Mouse (Mus musculus): Measurements from ENCODE around the gene Pecam1. TPM values are rescaled to one million over a fixed set of nuclear protein-coding genes. Genes with fewer than 3 reads are reported as not detected.
"Not testable (repeated sequence)": the region's sequence is repeated elsewhere in the genome, so short reads cannot be mapped to it uniquely, and the experiment has no call there.

Gene Pecam1
- polyA plus RNA-seq, 1 experiment from 2014 or later, result 172 TPM

DNA sequence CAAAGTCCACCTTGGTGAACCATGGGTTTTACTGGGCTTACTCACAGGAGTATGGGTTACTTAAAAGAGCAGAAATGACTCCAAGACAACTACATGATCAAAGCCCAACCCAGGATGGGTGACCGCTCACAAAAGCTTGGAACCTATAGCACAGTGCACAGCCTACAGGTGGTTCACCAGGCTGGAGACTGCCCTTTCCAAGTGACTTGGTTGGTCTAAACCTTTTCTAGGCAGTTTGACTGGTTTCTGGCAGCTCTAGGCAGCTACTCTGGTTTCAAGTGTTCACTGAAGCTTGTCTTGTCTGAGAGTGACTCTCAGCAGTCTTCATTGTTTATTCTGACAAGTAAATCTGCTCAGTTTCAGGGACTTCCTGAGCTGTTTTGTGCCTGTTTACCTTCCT is 20.8 kb downstream of the Pecam1 start:
- H3K9ac ChIP-seq (replicated peaks; ENCODE audit: low read depth), result no peak overlapping the region
- WGBS, result 89% methylated on average over 1 of the region's 1 CpGs
- H3K27ac ChIP-seq (ENCODE audit: low read length), result no peak overlapping the region; the same call in 1 of the 2 replicates
- no peaks in the 10 kb centered on the region for H3K27me3 ChIP-seq (replicated peaks; ENCODE audit: insufficient read depth, low read length)
- H3K4me2 ChIP-seq (replicated peaks; ENCODE audit: low read depth, low read length), result no peak overlapping the region
- H3K9me3 ChIP-seq (ENCODE audit: low read length), result no peaks in the 10 kb centered on the region
- H3K36me3 ChIP-seq (ENCODE audit: insufficient read depth, low read length), result no peaks in the 10 kb centered on the region
- DNase-seq (ENCODE audit: low spot score) (no peak), ATAC-seq (no peak)
- no peaks in the 10 kb centered on the region for H3K4me1 ChIP-seq (ENCODE audit: insufficient read depth, low read depth, low read length)
- no peak overlapping the region for H3K4me3 ChIP-seq (ENCODE audit: low read depth, low read length)
- TF ChIP-seq EP300 (IDR thresholded peaks at IDR 0.05) (no peak), CTCF (IDR thresholded peaks at IDR 0.05) (no peak)

DNA sequence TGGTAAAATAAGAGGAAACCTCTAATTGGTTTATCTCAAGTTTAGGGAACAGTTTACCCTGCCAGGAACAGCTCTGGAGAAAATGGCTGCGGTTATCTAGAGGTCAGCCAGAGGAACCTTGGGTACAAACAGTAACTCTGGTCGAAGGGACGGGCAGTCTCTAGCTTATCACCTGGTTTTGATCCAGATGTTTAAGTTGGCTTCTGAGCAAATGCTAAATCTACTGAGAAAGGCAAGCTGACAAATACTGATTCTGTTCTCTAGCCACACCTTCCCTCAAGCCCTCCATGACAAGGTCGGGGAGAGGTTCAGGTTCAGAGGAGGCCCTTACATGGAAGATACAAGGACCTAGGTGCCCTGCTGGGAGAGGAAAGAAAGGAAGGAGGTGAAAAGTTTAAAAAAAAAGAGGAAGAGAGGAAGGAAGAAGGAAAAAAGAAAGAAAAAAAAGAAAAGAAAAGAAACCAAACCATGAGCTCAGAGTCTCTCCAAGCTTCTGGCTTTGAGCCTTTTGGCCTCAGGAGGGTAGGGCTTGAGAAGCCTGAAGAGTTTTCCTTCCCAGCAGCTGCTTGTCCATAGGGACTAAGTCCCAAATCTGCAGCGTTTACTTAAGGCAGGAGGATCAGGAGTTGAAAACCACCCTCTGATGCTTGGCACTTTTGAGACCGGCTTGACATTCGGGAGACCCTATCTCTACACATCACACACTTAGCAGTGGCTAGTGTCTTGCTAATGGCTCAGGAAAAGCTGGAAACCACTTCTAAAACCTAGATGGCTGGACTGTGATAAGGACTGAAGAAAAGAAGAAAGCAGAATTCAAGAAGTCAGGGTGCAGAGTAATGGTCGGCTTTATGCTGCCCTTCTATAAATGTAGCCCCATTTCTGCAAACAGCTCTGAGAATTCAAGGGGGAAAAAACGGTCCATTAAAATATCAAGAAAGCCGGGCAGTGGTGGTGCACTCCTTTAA is 21.7 kb downstream of the Pecam1 start:
- Histone ChIP-seq H3K4me3 (ENCODE audit: low read depth, low read length) (no peak overlapping the region), H3K9me3 (ENCODE audit: low read length) (no peaks in the 10 kb centered on the region), H3K9ac (replicated peaks; ENCODE audit: low read depth) (no peak overlapping the region), H3K36me3 (ENCODE audit: insufficient read depth, low read length) (no peaks in the 10 kb centered on the region), H3K4me1 (ENCODE audit: insufficient read depth, low read depth, low read length) (no peaks in the 10 kb centered on the region), H3K4me2 (replicated peaks; ENCODE audit: low read depth, low read length) (no peak overlapping the region), H3K27ac (ENCODE audit: low read length) (no peak overlapping the region), H3K27me3 (replicated peaks; ENCODE audit: insufficient read depth, low read length) (no peaks in the 10 kb centered on the region)
- TF ChIP-seq CTCF (IDR thresholded peaks at IDR 0.05) (no peak), EP300 (IDR thresholded peaks at IDR 0.05) (no peak)
- 61% methylated on average over 10 of the region's 10 CpGs for WGBS
- ATAC-seq (no peak), DNase-seq (ENCODE audit: low spot score) (no peak)

DNA sequence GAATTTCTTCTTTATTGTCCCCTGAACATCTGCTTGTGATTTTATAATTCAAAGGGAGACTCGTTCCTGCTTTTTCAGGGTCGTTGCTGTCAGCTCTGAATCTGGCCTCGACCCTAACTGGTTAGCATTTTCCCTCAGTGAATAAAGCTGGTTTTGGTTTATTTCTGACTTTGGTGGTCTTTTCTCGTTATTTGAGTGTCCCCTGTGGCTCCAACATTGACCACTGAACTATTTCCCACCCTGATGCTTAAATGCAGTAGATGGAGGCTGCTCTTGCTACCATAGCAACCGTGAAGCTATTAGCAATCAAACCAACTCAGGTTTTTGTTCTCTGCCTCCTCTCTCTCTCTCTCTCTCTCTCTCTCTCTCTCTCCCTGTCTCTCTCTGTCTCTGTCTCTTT is 22.5 kb downstream of the Pecam1 start:
- Histone ChIP-seq H3K4me1 (ENCODE audit: insufficient read depth, low read depth, low read length) (no peaks in the 10 kb centered on the region; the same call in 1 of the 2 replicates), H3K27ac (ENCODE audit: low read length) (no peak overlapping the region), H3K9me3 (ENCODE audit: low read length) (no peaks in the 10 kb centered on the region), H3K36me3 (ENCODE audit: insufficient read depth, low read length) (no peaks in the 10 kb centered on the region), H3K9ac (replicated peaks; ENCODE audit: low read depth) (no peak overlapping the region), H3K4me3 (ENCODE audit: low read depth, low read length) (no peak overlapping the region), H3K27me3 (replicated peaks; ENCODE audit: insufficient read depth, low read length) (no peaks in the 10 kb centered on the region), H3K4me2 (replicated peaks; ENCODE audit: low read depth, low read length) (no peak overlapping the region)
- no peak for ATAC-seq
- no peak for DNase-seq (ENCODE audit: low spot score)
- WGBS, result 71% methylated on average over 5 of the region's 5 CpGs
- no peak for TF ChIP-seq CTCF (IDR thresholded peaks at IDR 0.05)
- no peak for TF ChIP-seq EP300 (IDR thresholded peaks at IDR 0.05)

DNA sequence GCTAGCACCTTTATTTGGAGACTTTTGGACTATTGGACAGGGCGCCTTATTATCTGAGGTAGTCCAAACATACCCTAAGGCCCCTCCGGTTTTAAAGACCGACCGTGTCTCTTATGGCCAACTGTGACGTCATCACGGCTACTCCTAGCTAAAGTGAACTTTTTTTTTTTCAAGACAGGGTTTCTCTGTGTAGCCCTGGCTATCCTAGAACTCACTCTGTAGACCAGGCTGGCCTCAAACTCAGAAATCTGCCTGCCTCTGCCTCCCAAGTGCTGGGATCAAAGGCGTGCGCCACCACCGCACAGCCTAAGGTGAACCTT is 25.6 kb downstream of the Pecam1 start:
- not testable (repeated sequence) for H3K9ac ChIP-seq (replicated peaks; ENCODE audit: low read depth); H3K27ac ChIP-seq (ENCODE audit: low read length); H3K36me3 ChIP-seq (ENCODE audit: insufficient read depth, low read length); DNase-seq (ENCODE audit: low spot score); H3K4me3 ChIP-seq (ENCODE audit: low read depth, low read length); H3K27me3 ChIP-seq (replicated peaks; ENCODE audit: insufficient read depth, low read length); H3K4me2 ChIP-seq (replicated peaks; ENCODE audit: low read depth, low read length); H3K4me1 ChIP-seq (ENCODE audit: insufficient read depth, low read depth, low read length); ATAC-seq; H3K9me3 ChIP-seq (ENCODE audit: low read length)
- WGBS, result 89% methylated on average over 9 of the region's 9 CpGs

DNA sequence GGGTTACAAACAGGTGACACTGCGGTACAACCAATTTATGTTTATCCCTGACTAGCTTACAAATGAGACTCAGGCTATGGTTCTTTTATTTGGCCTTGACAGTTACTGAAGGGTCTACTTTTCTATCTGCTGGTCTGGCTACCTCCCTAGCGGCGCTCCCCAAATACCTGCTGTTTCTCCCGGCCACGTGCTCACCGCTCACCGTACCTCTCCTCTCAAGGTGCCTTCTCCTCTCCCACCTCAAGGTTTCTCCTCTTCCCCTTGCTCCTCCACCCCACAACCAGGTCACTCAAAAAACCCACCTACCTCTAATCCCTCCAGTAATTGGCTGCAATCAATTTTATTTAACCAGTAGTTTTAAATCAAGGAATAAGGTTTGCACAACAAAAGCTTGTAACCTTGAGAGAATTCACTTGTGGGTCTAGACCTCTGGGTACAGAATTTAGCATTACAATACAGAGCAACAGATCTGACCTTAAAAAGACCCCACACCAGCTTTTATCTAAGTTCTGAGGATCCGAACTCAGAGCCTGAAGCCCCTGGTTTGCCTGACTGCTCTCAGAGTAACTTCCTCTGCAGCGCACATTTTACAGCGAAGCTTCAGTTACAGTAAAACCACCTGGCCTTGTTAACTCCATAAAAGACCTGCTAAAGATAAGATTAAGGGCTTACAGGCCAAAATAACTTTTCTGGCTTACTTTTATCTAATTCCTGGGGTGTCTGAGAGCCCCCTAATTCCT is 26.1 kb downstream of the Pecam1 start:
- Histone ChIP-seq H3K4me3 (ENCODE audit: low read depth, low read length) (no peak overlapping the region), H3K9ac (replicated peaks; ENCODE audit: low read depth) (no peak overlapping the region), H3K4me2 (replicated peaks; ENCODE audit: low read depth, low read length) (no peak overlapping the region), H3K27ac (ENCODE audit: low read length) (no peak overlapping the region), H3K27me3 (replicated peaks; ENCODE audit: insufficient read depth, low read length) (no peaks in the 10 kb centered on the region), H3K4me1 (ENCODE audit: insufficient read depth, low read depth, low read length) (no peaks in the 10 kb centered on the region; the same call in 1 of the 2 replicates), H3K36me3 (ENCODE audit: insufficient read depth, low read length) (no peaks in the 10 kb centered on the region), H3K9me3 (ENCODE audit: low read length) (no peaks in the 10 kb centered on the region)
- no peak for TF ChIP-seq CTCF (IDR thresholded peaks at IDR 0.05)
- TF ChIP-seq EP300 (IDR thresholded peaks at IDR 0.05), result no peak
- DNase-seq (ENCODE audit: low spot score) (no peak), ATAC-seq (no peak)
- 90% methylated on average over 10 of the region's 10 CpGs for WGBS

DNA sequence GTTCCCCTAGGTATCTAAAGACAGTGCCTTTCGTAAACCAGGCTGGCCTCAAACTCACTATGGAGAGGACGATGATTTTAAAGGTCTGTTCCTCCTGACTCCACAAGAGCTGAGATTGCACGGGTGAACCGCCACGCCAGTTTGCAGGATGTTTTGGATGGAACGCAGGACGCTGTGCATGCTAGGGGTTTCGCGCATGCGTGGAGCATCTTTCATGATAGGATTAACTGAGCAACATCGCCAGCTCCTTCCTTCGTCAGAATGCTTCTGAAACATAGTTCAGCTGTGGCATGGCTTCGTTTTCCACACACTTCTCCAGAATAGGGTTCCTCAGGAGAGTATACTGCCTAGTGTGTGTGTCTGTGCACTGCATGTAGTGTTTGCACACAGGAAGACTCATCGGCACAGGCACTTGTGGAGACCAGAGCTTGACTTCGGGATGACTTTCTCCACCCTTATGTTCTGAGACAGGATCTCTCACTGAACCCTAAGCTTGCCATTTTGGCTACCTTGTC is 26.8 kb downstream of the Pecam1 start:
- Histone ChIP-seq H3K9me3 (ENCODE audit: low read length) (no peaks in the 10 kb centered on the region), H3K27me3 (replicated peaks; ENCODE audit: insufficient read depth, low read length) (no peaks in the 10 kb centered on the region), H3K4me1 (ENCODE audit: insufficient read depth, low read depth, low read length) (no peaks in the 10 kb centered on the region; the same call in 1 of the 2 replicates), H3K4me2 (replicated peaks; ENCODE audit: low read depth, low read length) (no peak overlapping the region), H3K36me3 (ENCODE audit: insufficient read depth, low read length) (no peaks in the 10 kb centered on the region), H3K4me3 (ENCODE audit: low read depth, low read length) (no peak overlapping the region), H3K27ac (ENCODE audit: low read length) (no peak overlapping the region), H3K9ac (replicated peaks; ENCODE audit: low read depth) (no peak overlapping the region)
- ATAC-seq, result no peak
- no peak for TF ChIP-seq CTCF (IDR thresholded peaks at IDR 0.05)
- no peak for TF ChIP-seq EP300 (IDR thresholded peaks at IDR 0.05)
- WGBS, result 64% methylated on average over 15 of the region's 15 CpGs
- no peak for DNase-seq (ENCODE audit: low spot score)

Data from lung, postnatal 0 days (tissue).